Mouse (Mus musculus) common myeloid progenitor, adult 5-6 weeks (primary cell): Measurements from ENCODE around the gene C1qtnf5. TPM values are rescaled to one million over a fixed set of nuclear protein-coding genes. Genes with fewer than 3 reads are reported as not detected.
A peak's percentile ranks its signal among the peaks of the same experiment; 100 is the strongest.

Source experiments
- ATAC-seq: replicated peaks from 2 replicates; pipeline ENCODE4 v1.8.0; 2016; ENCODE audit warnings: low read depth, mild to moderate bottlenecking, moderate TSS enrichment, inconsistent platforms; ENCODE audit not compliant: poor library complexity, severe bottlenecking
- total RNA-seq: library from RNA; stranded (forward); fragments of 200-1000, 187-1606 nt; gene quantifications from 2 replicates; pipeline ENCODE4 v1.2.3, GENCODE M21; 2017

C1qtnf5 gene
- not detected in 2 replicates for total RNA-seq

GRCm38 (mm10) chr9:44107110-44107509, at the start of gene C1qtnf5:
Gene C1qtnf5, plus strand, starts transcription at chr9:44107245.
- no peak for ATAC-seq

DNA sequence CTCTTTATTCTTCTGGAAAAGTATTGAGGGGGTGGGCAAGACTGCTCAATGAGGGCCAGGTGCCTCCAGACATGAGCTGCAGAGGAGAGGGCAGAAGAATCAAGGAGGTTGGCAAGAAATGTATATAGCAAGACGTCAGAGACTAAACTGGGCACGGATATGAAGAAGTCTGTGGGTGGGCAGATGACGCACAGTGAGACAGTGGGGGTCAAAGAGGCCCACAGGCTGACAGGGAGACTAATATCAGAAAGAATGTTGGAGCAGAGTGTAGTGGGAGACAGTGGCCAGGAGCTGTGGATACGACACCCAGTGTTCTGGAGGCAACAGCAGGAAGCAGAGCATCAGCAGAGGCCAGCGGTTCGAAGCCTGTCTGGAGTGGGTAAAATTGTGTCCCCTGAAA, 48.4 kb upstream of the C1qtnf5 start:
- ATAC-seq = no peak

GRCm38 (mm10) chr9:44065177-44065576, 41.9 kb upstream of the C1qtnf5 start:
- no peak for ATAC-seq

DNA sequence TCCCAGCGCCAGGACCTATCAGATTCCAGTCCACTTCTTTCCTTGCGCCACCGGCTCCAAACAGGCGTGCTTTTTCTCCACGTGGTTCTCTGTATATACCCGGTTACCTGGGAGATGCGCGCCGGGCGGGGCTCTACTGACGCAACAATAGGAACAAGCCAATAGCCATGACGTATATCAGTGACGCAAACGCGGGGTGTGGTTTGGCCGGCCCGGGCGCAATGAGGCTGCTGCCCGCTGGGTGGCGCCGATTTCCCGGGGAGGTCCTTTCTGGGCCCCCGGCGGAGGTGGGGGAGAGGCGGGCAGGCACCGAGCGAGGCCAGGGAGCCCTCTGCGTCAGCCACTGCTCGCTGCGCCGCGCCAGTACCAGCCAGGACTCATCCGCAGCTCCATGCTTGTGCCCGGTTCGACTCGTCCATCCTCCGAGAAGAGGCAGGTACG, 40.2 kb upstream of the C1qtnf5 start, which contains the start of gene Usp2:
Gene Usp2, plus strand, starts transcription at position 237 of the 441 bp plus-strand sequence.
- ATAC-seq = peak; percentile 94

GRCm38 (mm10) chr9:44067241-44067959, 39.6 kb upstream of the C1qtnf5 start:
- ATAC-seq = peak; percentile 23

DNA sequence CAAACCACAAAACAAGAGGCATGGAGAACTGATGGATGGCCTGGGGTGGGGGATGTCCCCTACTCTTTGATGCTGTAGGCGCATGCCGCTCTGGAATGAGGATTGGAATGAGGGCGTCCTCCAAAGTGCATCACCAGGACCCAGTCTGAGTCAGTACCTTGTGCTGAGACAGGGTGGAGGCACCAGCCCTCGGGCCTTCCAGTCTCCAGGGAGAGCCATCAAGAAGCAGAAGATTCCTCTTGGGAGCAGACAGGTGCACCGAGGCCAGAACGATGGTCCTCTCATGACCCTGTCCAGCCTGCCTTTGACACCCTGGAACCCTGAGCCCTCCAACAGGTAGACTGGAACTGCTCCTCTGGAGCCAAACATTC, 39.1 kb upstream of the C1qtnf5 start:
- ATAC-seq = no peak

GRCm38 (mm10) chr9:44069252-44069651, 37.8 kb upstream of the C1qtnf5 start:
- ATAC-seq = no peak

- ATAC-seq = no peak
Measured at GRCm38 (mm10) chr9:44070113-44070843, 36.8 kb upstream of the C1qtnf5 start.

- ATAC-seq = no peak
Measured at GRCm38 (mm10) chr9:44070844-44071231, 36.2 kb upstream of the C1qtnf5 start.

GRCm38 (mm10) chr9:44071914-44072598, 35.0 kb upstream of the C1qtnf5 start:
- no peak for ATAC-seq

DNA sequence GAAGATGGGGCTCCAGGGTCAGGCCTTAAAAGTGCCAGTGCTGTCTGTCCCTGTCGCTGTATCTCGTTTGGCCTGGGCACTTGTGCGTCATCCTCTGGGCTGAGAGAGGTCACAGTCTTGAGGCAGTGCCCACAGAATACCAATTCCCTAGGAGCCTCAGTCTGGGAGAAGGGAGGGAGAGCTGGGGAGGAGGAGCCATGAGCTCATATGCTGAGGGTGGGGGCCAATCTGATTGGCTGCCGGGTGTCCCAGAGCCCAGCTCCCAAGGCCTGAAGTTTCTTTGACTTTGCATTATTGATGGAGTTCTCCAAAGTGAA, 34.5 kb upstream of the C1qtnf5 start:
- ATAC-seq = no peak

- no peak for ATAC-seq
Measured at GRCm38 (mm10) chr9:44073115-44073514, 33.9 kb upstream of the C1qtnf5 start.

DNA sequence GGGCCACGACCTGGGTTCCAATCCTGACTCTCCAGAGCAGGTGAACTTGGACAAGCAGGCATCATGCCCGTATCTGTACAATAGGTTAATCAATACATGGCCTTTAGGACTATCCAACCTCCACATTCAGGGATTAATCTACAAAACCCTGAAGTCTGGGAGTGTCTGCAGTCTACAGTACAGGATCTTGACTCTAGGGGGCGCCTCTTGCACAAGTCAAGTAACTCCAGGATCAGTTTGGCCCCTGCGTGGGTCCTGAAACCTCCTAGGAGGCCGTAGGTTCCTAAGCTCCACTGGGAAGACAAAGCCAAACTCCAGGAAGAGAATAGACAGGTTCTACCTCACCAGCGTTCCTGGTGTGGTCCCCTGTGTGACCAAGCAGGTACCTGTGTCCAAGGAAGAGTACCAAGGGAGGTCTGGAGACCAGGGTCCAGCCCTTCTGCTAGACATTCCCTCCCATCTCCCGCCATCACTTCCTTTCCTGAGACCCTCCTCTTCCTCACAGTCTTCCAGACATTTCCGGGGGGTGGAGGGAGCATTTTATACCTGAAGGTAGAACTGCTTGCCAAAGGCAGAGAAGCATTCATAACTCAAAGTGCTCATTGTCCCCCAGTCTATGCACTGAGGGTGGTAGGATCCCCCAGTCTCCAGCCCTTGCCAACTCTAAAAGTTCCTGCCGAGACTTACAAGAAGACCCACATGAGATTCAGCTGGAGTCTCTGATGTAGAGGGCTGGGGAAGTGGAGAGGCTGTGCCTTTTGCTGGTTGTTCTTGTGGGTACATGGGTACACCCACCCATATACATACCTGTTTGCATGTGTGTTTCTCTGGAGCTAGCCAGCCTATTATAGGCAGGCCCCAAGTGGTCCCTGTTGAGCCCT, 32.4 kb upstream of the C1qtnf5 start:
- no peak; the same call in 1 of the 2 replicates for ATAC-seq

GRCm38 (mm10) chr9:44075276-44075995, 31.6 kb upstream of the C1qtnf5 start:
- ATAC-seq = no peak

- no peak for ATAC-seq
Measured at GRCm38 (mm10) chr9:44075996-44076763, 30.9 kb upstream of the C1qtnf5 start.

DNA sequence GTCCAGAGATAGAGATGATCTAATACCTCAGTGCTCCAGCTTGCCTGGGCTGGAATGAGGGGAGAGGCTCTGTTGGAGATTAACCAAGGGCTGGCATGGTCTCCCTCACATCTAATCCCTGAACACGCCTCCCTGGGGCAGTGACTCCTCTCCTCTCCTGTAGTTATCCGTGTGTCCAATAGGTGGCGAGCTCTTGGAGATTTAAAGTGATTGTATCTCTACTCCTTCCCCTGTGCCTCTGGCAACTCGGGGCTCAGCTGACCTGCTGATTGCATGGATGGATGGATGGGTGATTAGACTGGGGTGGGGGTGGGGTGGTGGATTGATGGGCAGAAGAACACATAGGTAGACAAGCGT, 30.3 kb upstream of the C1qtnf5 start:
- peak; percentile 64 for ATAC-seq

- ATAC-seq = no peak
Measured at GRCm38 (mm10) chr9:44077266-44077910, 29.7 kb upstream of the C1qtnf5 start.

DNA sequence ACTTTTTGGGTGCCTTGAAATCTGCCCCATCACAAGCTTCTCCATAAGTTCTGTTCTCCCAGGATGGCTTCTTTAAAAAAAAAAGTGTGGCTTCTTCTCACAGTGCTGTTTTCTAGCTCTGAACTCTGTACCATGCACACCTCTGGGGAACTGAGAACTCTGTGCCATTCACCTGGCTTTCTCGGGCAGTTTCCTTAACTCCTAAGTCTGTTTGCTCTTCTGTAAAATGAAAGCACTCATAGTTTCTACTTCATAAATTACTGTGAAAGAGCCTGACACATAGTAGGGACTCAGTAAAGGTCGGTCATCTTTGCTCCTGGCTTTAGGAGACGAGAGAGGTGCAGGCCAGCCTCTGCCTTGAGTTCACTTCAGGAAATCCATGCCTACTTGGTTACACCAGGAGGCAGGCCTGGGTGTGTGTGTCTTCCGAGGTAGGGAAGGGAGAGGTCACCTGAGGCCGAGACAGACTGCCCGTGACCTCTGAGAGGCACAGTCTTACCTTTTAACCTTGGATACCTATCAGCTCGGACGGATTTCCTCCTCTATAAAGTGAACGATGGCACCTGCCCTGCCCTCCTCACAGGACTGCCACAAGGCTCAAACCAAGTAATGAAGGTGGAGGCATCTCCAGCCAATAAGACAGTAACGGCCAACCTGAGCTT, 28.8 kb upstream of the C1qtnf5 start:
- no peak for ATAC-seq
